Mouse (Mus musculus) urinary bladder, postnatal 14 days (tissue): ENCODE data around the gene Olfr623.

Experiments used
- DNase-seq: peaks from one replicate; pipeline ENCODE4 v3.0.0; 2021; ENCODE audit warnings: low spot score

The Olfr623 gene

GRCm38 (mm10) chr7:103663598-103663997, at the start of gene Olfr623:
Gene Olfr623, minus strand, starts transcription at chr7:103663698.
- DNase-seq: no peak

GRCm38 (mm10) chr7:103712024-103712423, 48.5 kb upstream of the Olfr623 start:
- DNase-seq: no peak

GRCm38 (mm10) chr7:103699469-103699868, 36.0 kb upstream of the Olfr623 start:
- no peak for DNase-seq

- no peak for DNase-seq
These were observed 18.9 kb upstream of the Olfr623 start, which contains the start of gene Olfr625-ps1 for GRCm38 (mm10) chr7:103682420-103682819. Gene Olfr625-ps1, plus strand, starts transcription at chr7:103682720.

GRCm38 (mm10) chr7:103671091-103671490, 7.6 kb upstream of the Olfr623 start, which contains the start of gene Olfr624:
Gene Olfr624, minus strand, starts transcription at chr7:103671191.
- DNase-seq: no peak

GRCm38 (mm10) chr7:103644070-103644469, 19.4 kb downstream of the Olfr623 start:
- no peak for DNase-seq

- DNase-seq: no peak
These were observed 20.9 kb downstream of the Olfr623 start, which contains the start of gene Olfr622 for GRCm38 (mm10) chr7:103642602-103643001. Gene Olfr622, minus strand, starts transcription at chr7:103642702.

- no peak for DNase-seq
These were observed 26.7 kb downstream of the Olfr623 start for GRCm38 (mm10) chr7:103636795-103637194.

GRCm38 (mm10) chr7:103612434-103612833, 51.1 kb downstream of the Olfr623 start, which contains the start of gene Olfr620:
Gene Olfr620, minus strand, starts transcription at chr7:103612534.
- DNase-seq: no peak
